Mouse (Mus musculus): ENCODE measurements around the gene Ttll10.

The Ttll10 gene

GRCm38 (mm10) chr4:156024184-156024583, 35.0 kb downstream of the Ttll10 start:
- DNase-seq (ENCODE audit: extremely low spot score), result no peak

GRCm38 (mm10) chr4:156023520-156023919, 35.7 kb downstream of the Ttll10 start:
- DNase-seq (ENCODE audit: extremely low spot score), result no peak

- DNase-seq (ENCODE audit: extremely low spot score), result no peak
These were observed 37.2 kb downstream of the Ttll10 start for GRCm38 (mm10) chr4:156021942-156022419.

DNA sequence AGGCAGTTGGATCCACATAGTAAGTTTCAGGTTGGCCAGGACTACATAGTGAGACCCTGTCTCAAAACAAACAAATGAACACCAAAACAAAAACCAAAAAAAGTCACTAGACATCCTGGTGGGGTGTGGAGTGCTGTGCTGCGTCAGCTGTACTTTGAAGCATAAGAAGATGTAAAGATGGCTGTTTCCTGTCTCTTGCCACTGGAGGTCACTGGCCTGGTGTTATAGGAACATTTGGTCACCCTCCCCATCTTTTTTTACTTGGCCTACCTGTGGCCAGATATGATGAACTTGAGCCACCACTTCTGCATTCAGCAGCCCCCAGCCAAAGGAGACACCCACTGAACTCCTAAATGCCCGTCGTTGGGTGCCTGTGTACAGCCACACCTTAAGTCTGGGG, 37.8 kb downstream of the Ttll10 start:
- no peak for DNase-seq (ENCODE audit: extremely low spot score)

- DNase-seq (ENCODE audit: extremely low spot score), result no peak
These were observed 39.4 kb downstream of the Ttll10 start for GRCm38 (mm10) chr4:156019771-156020170.

- no peak for DNase-seq (ENCODE audit: extremely low spot score)
These were observed 44.8 kb downstream of the Ttll10 start for GRCm38 (mm10) chr4:156014436-156014835.

DNA sequence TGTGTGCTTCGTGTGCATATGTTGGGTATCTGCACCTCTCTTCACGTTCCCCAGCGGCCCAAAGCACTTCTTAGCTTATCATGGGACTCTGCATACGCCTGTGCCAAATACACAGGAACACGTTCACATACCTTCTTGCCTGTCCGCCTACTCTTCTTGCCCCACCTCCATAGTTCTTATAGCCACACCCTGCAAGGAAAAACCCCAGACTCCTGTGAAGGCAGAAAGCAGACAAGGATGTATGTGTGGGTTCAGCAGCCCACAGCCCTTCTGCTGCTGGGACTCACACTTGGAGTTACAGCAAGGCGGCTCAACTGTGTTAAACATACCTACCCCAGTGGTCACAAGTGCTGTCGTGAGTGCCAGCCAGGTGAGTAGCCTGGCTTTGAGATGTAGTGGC, 45.6 kb downstream of the Ttll10 start, which contains the start of gene Tnfrsf4:
Gene Tnfrsf4, plus strand, starts transcription at position 207 of the 400 bp plus-strand sequence.
- no peak for DNase-seq (ENCODE audit: extremely low spot score)

- DNase-seq (ENCODE audit: extremely low spot score), result no peak
These were observed 50.8 kb downstream of the Ttll10 start for GRCm38 (mm10) chr4:156008369-156008768.

GRCm38 (mm10) chr4:156004109-156004508, 55.1 kb downstream of the Ttll10 start:
- DNase-seq (ENCODE audit: extremely low spot score), result no peak

GRCm38 (mm10) chr4:155993606-155994005, 65.6 kb downstream of the Ttll10 start:
- DNase-seq (ENCODE audit: extremely low spot score), result no peak

DNA sequence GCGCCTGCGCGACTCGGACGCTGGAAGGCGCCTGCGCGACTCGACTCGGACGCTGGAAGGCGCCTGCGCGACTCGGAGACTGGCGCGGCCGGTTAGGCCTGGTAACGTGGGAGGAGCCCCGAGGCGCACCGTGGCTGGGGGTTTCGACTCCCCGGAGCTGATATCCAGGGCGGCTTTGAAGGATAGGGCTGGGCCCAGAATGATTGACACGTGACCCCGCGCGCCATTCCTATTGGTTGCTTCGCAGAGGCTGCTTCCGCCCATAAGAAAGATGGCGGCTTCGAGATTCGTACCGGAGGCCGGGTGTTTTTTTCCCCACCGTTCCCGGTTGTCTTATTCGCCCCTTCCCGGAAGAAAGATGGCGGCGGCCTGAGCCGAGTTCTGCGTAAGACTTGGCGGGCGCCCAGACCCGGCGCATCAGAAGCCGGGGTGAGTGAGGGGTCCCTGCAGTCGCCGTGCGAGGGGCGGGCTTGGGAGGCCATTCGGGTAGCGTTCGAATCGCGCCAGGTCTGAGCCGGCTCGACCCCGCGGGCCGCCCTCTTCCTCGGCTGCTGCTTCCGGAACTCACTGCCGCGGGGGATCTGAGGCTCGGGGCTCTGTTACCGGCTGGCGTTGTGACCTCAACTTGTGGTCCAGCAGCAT, 66.2 kb downstream of the Ttll10 start:
- DNase-seq (ENCODE audit: extremely low spot score), result peak; percentile 95

DNA sequence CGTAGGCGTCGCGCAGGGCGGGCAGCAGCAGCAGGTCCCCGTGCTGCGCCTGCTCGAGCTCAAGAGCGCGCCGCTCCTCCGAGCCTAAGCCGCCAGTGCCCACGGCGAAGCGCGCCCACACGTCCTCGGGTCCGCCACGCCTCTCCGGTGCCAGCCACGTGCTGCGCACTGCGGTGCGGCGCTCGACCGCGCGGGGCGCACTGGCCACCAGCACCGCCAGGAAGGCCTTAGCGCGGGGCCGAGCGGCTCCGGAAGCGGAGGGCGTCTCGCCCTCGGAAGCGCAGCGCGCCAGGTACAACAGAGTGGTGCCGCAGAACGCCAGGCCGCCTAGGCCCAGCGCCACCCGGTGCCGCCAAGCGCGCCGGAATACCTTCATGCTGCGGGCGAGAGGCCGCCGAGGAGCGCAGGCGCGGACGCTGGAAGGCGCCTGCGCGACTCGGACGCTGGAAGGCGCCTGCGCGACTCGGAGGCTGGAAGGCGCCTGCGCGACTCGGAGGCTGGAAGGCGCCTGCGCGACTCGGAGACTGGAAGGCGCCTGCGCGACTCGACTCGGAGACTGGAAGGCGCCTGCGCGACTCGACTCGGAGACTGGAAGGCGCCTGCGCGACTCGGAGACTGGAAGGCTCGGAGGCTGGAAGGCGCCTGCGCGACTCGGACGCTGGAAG, 66.8 kb downstream of the Ttll10 start, which contains the start of the genes B3galt6 and Sdf4:
Gene B3galt6, minus strand, starts transcription at position 409 of the 665 bp plus-strand sequence.
Gene Sdf4, plus strand, starts transcription at position 632 of the 665 bp plus-strand sequence.
- DNase-seq (ENCODE audit: extremely low spot score), result peak; percentile 86

GRCm38 (mm10) chr4:155991908-155992230, 67.3 kb downstream of the Ttll10 start:
- no peak for DNase-seq (ENCODE audit: extremely low spot score)

DNA sequence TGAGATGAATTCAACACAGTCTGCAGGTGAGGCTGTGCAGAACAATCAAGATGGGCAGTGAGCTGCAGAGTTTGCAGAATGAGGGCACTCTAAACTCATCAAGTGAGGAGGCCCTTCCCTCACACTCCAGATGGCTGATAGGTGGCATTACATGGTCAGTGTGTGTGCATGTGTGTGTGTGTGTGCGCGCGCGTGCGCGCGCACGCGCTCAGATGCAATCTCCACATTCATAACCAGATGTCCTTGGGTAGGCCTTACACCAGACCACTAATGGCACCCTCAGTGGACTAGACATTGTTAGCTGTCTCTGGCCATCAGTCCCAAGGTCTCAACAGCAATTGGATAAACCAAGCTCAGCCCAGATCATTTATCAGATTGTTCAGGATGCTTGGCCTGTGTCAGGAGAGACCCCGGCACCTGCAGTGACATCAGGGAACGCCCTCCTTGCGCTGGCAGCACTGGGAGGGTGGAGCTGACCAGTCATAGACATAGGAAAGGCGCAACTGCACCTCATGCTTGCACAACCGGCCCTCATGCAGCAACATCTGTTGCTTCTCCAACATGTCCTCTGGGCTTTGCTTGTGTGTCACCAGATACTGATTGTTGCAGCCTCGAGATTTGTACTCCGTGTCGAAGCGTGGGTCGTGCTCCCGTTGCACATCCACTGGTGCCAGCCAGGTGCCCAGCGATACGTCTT, 67.9 kb downstream of the Ttll10 start:
- peak; percentile 7 for DNase-seq (ENCODE audit: extremely low spot score)
